Mouse (Mus musculus): ENCODE results near the gene Zfp422. TPM values are rescaled to one million over a fixed set of nuclear protein-coding genes. Genes with fewer than 3 reads are reported as not detected.
"Not testable (repeated sequence)": the region's sequence is repeated elsewhere in the genome, so short reads cannot be mapped to it uniquely, and the experiment has no call there.

Zfp422 gene
- total RNA-seq, 2 experiments from 2014 or later, result 20.8 to 53.8 TPM

DNA sequence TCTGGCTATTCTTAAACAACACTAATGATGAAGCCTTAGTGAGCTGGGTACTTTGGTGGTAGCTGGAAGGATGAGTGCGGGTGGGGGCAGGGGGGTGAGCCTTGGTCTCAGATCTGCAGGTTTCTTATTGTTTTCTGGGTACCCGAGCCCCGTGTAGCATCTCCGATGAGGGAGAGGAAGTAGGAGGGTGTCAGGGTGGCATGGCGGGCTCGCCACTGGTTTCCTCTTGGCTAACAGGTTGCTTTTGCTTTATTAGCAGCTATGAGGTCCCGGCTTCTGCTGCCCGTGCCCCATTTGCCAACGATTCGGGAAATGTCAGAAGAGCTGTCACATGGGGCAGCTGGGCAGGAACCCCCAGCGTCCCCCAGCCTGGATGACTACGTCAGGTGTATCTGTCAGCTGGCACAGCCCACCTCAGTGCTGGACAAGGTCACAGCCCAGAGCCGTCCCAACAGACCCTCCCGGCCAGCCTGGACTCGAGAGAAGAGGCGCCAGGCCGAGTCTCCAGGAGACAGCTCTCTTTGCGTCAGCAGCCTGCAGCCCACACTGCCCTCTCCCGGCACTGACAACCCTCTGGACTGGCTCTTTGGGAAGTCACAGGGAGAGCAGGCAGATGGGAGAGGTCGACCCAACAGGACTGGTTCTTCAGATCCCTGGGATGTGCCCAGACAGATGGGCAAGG lies 22.8 kb upstream of the Zfp422 start:
- ATAC-seq (ENCODE audit: poor library complexity, severe bottlenecking), result peak; percentile 59

DNA sequence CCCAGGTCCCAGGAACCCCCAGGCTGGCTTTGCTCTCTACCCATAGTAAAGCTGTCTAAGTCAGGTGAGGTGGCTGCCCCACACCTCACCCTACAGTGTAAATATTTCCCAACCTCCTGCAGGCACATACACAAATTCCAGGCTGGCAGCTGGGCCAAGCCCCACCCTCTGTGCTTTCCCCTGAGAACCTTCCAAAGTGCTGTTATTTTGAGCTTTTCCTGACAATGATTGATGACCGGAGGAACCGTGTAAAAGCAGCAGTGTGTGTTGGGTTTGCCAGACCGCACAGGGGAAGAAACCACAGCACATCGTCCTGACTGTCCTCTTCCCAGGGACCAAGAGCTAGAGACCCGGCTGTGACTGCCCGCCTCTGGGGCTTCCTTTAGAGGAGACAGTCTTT lies 21.6 kb upstream of the Zfp422 start, which contains the start of gene Depp1:
Depp1 (plus strand) TSS at position 204 of the 400 bp plus-strand sequence.
- ATAC-seq (ENCODE audit: poor library complexity, severe bottlenecking), result no peak

DNA sequence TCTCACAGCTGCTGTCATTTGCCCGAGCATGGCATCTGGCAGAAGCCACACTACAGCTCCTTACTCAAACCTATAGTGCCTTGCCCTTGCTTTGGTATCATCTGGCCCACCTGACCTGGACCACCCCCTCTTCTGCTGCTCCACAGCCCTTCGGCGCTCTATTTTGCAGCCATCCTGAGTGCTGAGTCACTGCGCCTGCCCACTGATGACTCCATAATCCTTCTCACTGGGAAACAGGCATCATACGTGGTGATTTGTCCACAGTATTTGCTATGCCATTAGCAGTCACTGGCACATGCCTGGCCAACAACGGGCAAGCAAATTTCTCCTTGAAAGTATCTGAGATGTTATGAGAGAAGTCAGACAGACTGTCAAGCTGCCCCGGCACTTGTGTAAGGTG lies 21.0 kb upstream of the Zfp422 start:
- ATAC-seq (ENCODE audit: poor library complexity, severe bottlenecking), result no peak

DNA sequence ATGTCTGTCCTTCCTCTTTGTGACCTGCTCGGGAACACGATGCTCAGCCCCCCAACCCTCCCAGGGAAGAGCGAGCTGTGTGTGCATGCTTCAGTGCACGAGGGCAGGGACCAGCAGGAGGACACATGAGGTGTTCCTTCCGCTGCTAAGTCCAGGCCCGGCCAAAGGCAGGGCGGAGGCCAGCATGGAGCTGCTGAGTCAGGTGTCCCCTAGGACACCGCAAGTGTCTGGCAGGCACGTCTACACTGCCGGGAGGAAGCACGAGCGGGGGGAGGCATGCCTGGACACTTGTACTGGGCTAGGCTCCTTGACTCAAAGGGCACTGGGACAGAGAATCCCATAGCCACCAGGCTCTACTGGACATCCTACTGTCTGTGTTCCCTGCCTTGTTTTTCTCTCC lies 19.0 kb upstream of the Zfp422 start:
- no peak for ATAC-seq (ENCODE audit: poor library complexity, severe bottlenecking)

DNA sequence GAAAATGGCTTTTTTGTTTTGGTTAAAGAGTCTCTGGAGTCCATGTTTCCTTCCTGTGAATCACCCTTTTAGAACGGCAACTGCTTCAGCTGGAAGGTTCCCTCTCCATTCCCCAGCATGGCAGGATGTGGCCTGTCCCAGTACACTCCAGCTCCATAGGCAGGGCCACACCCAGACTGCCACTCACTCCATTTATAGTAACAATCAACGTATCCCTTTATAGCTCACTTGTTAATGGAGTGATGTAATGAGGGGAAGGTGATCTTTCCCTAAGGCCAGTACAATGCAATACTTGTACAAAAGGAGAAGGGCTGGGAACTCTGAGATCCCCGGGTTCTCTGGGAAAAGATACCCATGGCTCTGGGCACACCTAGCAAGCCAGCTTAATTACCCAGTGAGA lies 15.5 kb upstream of the Zfp422 start:
- no peak for ATAC-seq (ENCODE audit: poor library complexity, severe bottlenecking)

DNA sequence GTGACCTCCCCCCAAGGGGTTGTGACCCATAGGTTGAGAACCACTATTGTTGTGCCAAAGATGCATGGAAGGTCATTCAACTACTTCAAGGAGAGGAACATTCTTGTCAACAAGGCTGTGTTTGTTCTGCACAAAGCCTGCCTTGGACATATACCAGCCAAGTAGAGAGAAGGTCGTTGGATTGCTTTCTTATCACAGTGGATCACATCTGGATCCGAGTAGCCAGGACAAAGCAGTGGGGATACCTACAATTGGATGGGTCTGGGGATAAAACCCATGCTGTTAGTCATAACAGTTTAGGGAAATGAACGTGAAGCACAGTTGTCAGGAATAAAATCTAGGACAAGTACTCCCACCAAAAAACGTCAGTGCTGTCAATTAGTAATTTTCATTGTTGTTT lies 15.1 kb upstream of the Zfp422 start:
- no peak for ATAC-seq (ENCODE audit: poor library complexity, severe bottlenecking)

DNA sequence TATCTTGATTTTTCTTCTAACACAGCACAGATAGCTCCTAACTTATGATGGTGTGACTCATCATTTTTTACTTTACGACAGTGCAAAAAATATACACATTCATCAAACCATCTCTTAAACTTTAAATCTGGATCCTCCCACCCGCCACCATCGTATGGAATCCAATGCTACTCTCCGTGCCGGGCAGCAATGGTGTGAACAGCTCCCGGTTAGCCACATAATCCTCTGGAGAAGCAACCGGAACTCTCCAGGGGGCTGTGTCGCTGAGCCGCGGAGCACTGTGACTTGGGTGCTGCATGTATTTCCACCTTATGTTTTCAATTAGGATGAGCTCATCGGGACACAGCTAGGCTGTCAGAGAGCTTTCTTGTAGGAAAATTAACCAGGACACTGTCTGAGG lies 14.1 kb upstream of the Zfp422 start:
- ATAC-seq (ENCODE audit: poor library complexity, severe bottlenecking), result no peak

DNA sequence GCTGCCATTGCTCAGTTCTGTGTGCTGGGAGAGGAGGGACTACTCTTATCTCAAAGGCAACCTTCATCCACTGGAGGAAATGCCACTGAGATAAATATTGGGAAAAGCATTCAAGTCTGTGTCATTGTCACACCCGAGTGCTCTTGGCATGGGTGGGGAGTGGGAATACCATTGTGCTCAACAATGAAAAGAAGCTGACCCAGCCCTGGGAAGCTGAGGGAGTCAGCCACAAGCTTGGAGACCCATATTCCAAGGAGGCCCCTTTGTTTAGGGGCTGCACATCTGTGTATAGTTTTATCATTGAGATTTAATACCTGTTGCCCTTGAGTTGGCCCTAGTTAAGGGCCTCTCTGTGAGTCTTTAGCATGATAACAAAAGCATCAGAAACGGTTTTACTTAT lies 10.9 kb upstream of the Zfp422 start:
- no peak for ATAC-seq (ENCODE audit: poor library complexity, severe bottlenecking)

DNA sequence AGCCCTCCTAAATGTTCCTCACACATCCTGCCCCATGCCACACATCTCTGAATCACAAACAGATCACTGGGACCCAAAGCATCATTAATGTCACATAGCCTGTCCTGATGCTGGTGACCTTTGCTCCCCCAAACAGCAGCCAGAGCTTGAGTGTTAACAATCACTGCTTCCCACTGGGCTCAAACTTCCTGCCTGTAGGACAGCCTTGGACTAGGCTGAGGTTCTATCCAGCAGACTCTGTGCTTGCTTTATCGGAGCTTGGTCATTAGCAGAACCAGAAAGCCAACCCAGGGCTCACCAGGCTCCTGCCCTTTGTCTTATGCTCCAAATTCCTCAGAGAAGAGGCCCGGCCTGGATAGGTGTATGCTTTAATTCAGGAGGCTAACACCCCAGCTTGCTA lies 10.1 kb upstream of the Zfp422 start:
- no peak for ATAC-seq (ENCODE audit: poor library complexity, severe bottlenecking)

DNA sequence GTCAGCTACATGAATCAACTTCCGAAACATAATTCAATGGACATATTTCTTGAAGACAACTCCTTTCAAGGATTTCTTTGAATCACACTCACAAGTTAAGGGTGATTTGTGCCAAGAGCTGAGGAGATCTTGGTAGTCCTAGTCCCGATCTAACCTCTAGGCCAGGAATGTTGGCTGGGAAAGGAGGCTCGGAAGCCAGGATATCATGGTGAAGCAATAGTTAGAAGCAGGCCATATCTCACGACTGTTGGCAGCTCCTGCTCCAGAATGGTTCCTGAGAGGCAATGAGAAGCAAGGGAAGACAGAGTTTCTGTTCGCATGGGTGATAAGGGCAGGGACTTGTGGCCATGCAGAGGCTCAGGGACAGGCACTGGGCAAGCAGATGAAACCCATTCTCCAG lies 8.7 kb upstream of the Zfp422 start:
- ATAC-seq (ENCODE audit: poor library complexity, severe bottlenecking), result no peak

DNA sequence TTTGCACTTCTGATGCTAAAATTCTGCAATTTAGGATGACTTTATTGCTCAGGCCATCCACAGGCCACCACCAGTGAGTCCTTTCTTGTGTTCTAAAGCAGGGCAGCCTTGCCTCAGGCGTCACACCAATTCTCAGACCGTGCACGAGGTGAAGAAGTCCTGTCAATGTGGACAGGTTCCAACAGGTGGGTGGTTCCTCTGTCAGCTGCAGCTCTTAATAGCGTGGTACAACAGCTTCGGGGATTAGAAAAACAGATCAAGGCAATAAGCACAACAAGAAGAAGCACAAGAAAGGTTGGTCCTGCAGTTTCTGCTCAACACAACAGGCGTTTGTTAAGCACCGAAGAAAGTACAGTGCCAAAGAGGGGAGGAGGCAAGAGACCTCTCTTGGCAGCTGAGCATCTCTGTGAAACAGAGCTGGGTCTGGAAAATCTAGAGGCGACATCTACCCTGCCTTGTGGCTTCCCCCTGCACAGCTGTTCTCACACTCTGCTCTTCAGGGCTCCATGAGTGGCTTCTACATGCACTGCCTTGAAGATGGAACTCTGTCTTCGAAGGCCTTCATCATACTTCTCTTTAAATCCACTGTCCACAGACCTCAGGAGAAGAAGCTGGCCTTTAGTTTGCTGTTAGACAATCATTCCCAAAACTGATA lies 7.9 kb upstream of the Zfp422 start:
- ATAC-seq (ENCODE audit: poor library complexity, severe bottlenecking), result no peak

DNA sequence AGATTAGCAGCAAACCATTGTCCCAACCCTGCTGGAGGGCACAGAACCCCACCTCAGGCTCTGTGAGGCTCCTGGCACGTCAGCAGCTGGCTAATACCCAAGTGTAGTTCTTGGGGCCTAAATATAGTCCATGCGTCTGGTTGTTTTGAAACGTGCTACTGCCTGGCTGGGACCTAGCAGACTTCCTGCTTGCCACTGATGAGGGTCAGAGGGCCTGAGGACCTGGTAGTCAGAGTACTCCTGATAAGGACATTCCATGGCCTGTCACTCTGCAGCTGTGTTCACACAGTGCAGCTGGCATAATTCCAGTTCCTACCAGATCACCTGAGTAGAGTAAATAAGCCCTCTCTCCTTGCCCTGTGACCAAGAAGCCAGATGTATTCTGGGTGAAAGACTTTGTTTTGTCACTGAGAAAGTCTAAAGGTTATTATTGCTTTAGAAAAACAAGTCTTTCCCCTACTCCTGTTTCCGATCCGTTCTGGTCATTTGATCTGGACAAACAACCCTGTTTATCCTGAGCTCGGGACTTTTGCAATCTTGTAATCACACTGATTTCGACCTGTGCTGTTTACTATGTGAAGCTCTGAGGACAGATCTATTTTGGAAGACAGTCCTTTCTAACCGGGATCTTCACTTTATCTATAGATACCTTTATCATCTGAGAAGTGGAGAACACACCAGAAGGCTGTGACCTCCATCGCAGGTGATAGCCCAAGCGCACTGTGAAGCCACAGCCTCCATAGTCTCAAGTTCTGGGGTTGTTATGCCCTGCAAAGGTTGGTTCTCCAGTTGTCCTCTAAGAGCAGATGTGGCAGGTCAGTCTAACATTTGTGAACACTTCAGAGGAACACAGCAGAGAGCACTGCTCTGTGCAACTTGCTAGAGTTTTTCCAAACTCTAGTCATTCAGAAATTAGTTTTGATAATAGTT lies 6.7 kb upstream of the Zfp422 start:
- no peak for ATAC-seq (ENCODE audit: poor library complexity, severe bottlenecking)

DNA sequence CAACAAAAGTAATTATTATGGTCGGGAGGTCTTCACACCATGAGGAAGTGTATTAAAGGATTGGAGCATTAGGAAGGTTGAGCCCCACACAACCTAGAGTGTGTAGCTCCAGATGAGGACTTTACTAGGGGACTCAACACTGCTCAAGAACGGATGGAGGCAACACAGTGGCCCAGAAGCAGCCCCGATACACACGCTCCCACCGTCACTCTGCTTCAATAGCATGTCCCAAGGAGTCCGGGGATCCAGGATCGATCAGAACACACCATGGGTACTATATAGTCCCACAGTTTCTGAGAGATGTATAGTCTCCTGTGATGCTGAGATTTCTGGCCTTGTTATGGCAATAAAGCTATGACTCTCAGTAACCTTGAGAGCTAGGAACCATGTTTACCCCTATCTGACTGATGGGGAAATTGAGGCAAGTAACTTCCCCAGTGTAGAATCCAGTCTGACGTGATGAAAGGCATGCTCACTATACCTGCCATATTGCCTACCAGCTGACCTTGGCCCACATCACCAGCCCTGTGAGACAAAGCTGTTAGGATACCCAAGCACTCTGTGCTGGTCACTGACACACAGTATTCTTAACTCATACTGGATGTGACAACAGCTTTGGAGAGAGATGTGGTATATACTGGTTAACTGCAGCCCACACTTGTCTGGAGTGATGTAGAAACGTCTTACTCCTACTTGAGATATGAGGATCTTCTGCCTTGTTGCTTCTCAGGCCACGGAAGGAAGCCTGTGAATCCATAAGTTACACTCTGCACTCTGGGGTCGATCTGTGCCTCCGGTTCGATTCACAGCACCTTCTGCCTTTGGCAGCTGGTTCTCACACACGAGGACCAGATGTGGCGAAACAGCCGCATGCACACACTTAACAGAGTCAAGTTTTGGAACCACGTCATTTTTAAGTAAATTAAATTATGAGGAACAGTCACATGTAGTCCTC lies 5.2 kb upstream of the Zfp422 start:
- ATAC-seq (ENCODE audit: poor library complexity, severe bottlenecking), result no peak

DNA sequence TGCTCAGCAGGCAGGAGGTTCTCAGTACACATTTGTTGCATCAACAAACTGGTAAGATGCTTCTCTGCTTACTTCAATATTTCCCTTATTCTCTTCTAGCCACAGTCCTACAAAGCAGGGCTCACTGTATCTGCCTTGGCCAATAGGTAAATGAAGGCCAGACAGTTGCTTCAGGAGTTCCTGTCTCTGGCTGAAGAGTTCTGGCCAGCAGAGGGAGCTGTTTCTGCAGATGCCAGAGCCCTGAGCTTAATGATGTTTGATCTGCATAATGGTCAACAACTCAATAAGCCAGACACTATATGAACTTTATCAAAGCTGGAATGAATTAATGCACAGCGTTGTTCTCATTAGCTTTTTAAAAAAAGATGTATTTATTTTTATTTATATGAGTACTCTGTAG lies 3.3 kb upstream of the Zfp422 start:
- peak; percentile 58 for ATAC-seq (ENCODE audit: poor library complexity, severe bottlenecking)

DNA sequence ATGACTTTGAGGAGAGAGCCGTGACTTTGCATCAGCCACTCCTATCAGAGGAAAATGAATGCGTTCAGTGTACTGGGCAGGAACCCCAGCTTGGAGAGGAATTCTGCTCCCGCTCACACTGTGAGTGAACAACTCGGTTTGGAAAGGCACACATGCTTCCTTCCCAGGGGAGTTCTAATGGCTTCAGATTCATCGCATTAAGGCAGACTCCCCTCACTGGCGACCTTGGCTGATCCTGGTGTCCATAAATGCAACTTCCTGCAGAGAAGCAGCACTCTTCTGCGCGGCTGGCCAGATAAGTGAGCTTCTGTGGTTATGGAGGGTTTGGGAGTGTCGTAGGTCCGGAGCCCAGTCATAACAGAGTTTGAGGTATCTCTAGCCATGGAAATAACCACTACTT lies 967 bp upstream of the Zfp422 start:
- no peak for ATAC-seq (ENCODE audit: poor library complexity, severe bottlenecking)

DNA sequence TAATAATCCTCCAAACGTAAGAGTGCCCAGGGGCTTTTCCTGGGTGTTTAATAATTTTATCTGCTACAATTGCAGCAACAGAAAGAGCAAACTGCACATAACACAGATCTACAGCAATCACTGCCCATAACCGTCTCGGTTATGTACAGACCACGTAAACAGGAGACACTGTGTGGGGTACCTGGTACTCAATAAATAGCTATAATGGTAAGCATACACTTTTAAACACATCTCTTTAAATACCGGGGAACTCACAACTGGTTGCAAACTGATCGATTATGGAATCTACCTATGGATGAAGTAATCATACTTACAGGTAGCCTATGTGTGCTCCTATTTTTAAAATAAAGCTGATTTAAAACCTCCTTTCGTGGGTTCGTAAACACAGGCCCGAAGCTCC lies 704 bp downstream of the Zfp422 start:
- no peak for ATAC-seq (ENCODE audit: poor library complexity, severe bottlenecking)

DNA sequence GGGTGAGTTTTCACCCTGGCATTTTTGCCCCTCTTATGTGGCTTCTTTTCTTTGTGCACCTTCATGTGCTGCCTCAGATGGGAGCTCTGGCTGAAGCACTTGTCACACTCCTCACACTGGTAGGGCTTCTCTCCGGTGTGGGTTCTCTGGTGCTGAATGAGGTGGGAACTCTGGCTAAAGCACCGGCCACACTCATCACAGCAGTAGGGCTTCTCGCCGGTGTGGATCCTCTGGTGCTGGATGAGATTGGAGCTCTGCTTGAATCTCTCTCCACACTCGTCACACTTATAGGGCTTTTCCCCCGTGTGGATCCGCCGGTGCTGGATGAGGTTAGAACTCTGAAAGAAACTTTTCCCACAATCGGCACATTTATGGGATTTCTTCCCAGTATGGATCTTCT lies 2.4 kb downstream of the Zfp422 start:
- not testable (repeated sequence) for ATAC-seq (ENCODE audit: poor library complexity, severe bottlenecking)

DNA sequence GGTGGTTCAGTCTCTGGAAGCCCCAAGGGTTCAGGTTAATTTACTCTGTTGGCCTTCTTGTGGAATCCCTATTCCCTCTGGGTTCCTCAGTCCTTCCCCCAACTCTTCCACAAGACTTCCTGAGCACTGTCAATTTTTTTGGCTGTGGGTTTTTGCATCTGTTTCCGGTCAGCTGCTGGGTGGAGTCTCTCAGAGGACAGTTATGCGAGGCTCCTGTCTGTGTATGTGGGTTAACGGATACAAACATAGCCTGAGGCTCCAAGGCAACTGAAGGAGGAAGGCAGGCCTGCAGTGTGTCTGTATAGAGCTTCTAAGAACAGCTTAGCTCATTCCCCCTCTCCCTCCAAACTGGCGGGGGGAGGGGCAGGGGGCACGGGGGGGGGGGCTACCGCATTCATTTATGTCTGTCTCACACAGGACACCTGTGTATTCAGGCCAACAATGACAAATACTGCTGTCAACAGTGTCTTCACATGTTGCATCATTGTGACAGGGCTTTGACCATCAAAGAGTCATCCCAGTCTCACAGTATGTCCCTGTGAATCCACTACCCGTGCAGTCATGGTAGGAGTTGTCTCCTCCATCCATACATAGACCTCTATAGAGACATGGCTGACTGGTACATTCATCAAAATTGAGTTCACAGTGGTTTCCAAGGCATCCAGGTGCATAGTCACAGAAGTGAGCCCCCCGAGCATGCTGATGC lies 7.3 kb downstream of the Zfp422 start:
- ATAC-seq (ENCODE audit: poor library complexity, severe bottlenecking), result peak; percentile 63

DNA sequence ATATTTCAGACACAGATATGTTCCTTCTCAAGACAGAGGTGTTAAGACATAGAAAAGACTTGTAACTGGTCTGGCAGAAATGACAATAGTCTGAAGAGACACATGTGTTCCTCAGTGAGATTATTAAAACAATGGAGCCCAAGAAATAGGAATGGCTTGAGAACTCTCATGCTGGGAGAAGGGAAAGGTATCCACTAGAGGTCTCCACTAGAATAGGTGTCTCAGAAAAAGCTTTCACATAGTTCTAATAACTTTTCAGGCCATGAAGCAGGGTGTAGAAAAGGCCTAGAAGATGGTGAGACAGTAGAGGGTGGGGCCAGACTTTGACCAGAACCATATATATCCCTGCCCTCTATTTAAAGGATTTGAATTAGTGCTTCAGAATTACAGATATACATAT lies 10.7 kb downstream of the Zfp422 start:
- no peak for ATAC-seq (ENCODE audit: poor library complexity, severe bottlenecking)

DNA sequence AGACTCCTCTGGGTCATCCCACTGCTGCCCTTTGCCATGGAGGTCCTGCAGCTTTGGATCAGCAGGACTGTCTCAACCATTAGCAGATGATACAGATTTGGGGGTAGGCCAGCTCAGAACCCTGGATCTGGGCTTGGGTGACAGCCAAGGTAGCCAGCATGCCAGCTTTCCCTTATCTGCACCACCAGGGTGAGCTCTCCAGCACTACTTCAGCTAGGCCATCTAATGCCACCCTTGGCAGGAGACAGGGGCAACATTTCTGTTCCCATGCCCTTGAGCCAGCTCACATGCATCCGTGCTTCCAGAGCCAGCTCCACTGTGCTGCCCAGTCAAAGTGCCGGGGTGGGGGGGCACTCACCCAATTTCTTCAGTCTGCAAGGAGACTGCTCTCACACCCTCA lies 13.1 kb downstream of the Zfp422 start:
- ATAC-seq (ENCODE audit: poor library complexity, severe bottlenecking), result no peak
